Mouse (Mus musculus) heart, postnatal 0 days (tissue): Measurements from ENCODE around the gene Prune2. TPM values are rescaled to one million over a fixed set of nuclear protein-coding genes. Genes with fewer than 3 reads are reported as not detected.
A peak's percentile ranks its signal among the peaks of the same experiment; 100 is the strongest.

Experiments used
- ATAC-seq: fragments of 200-750 bp; cut with Nextera tagmentation; 2 replicates; pipeline ENCODE4 v1.8.0; 2017; ENCODE audit warnings: low read depth, moderate number of reproducible peaks, moderate library complexity; ENCODE audit not compliant: insufficient read depth
- DNase-seq: peaks from one replicate; pipeline ENCODE4 v3.0.0-alpha.2; 2016; ENCODE audit warnings: low spot score
- H3K27ac ChIP-seq: fragments of 300-500 bp; sonication (generic); 2 replicates; pipeline ENCODE4 v1.5.1; 2014; ENCODE audit warnings: low read depth, mild to moderate bottlenecking
- H3K27me3 ChIP-seq: fragments of 300-500 bp; sonication (generic); 2 replicates; pipeline ENCODE4 v1.6.1; 2014; ENCODE audit warnings: low read length, mixed read lengths; ENCODE audit not compliant: control insufficient read depth, insufficient read depth
- H3K36me3 ChIP-seq: fragments of 300-500 bp; sonication (generic); replicated peaks from 2 replicates; pipeline ENCODE4 v1.6.1; 2014; ENCODE audit warnings: low read length, mixed read lengths; ENCODE audit not compliant: control insufficient read depth, insufficient read depth
- H3K4me1 ChIP-seq: fragments of 300-500 bp; sonication (generic); 2 replicates; pipeline ENCODE4 v1.6.1; 2014; ENCODE audit warnings: antibody characterized with exemption; ENCODE audit not compliant: control insufficient read depth, insufficient read depth
- H3K4me2 ChIP-seq: fragments of 300-500 bp; sonication (generic); 2 replicates; pipeline ENCODE4 v1.6.1; 2014; ENCODE audit warnings: low read depth, mild to moderate bottlenecking, low read length, moderate library complexity
- H3K4me3 ChIP-seq: fragments of 300-500 bp; sonication (generic); 2 replicates; pipeline ENCODE4 v1.5.1; 2014; ENCODE audit warnings: low read depth, low read length
- H3K9ac ChIP-seq: fragments of 300-500 bp; sonication (generic); replicated peaks from 2 replicates; pipeline ENCODE4 v1.6.1; 2014; ENCODE audit warnings: low read depth, low read length, mixed read lengths
- H3K9me3 ChIP-seq: fragments of 300-500 bp; sonication (generic); replicated peaks from 2 replicates; pipeline ENCODE4 v1.6.1; 2016; ENCODE audit warnings: low read length; ENCODE audit not compliant: control insufficient read depth
- CTCF ChIP-seq: IDR thresholded peaks from 2 replicates; pipeline ENCODE4 v1.5.1; 2016; ENCODE audit warnings: antibody characterized with exemption, control low read depth, low read depth
- EP300 ChIP-seq: IDR thresholded peaks from 2 replicates; pipeline ENCODE4 v1.6.1; 2016; ENCODE audit warnings: antibody characterized with exemption, low read depth
- WGBS: fragments of 180-500 bp; shearing (Covaris S2); extraction: QIAGEN DNeasy Blood & Tissue Kit; methylation state at CpG from one replicate; pipeline ENCODE4 v1.1.7; 2014; 5-methylcytosine and 5-hydroxymethylcytosine counted together
- polyA plus RNA-seq: library from polyadenylated mRNA; unstranded; fragments of >200 nt; fragmentation: Nextera tagmentation; extraction: Ambion mirVana; gene quantifications from 2 replicates; pipeline ENCODE4 v1.2.1, GENCODE M21; 2015
- total RNA-seq: library from RNA; depleted of rRNA; stranded (reverse); fragments of >200 nt; gene quantifications from 2 replicates; pipeline ENCODE4 v1.2.3, GENCODE M21; 2014; ENCODE audit warnings: low replicate concordance

Prune2 gene
- total and polyA plus RNA-seq, 2 experiments from 2014 or later = 4.6 to 10.5 TPM

- no peaks in the 10 kb centered on the region for H3K9me3 ChIP-seq
- no peak for TF ChIP-seq CTCF
- no peak for TF ChIP-seq EP300
- H3K36me3 ChIP-seq = no peaks in the 10 kb centered on the region
- H3K9ac ChIP-seq = no peak overlapping the region
- H3K4me1 ChIP-seq = no peaks in the 10 kb centered on the region
- H3K27ac ChIP-seq = no peak overlapping the region
- no peak overlapping the region for H3K4me3 ChIP-seq
- WGBS = 85% methylated on average over 3 of the region's 3 CpGs
- ATAC-seq (no peak), DNase-seq (no peak)
- H3K27me3 ChIP-seq = no peaks in the 10 kb centered on the region
- no peak overlapping the region for H3K4me2 ChIP-seq
Measured at GRCm38 (mm10) chr19:17130544-17130943, 174.6 kb downstream of the Prune2 start.

- Histone ChIP-seq H3K4me3 (peak overlapping the region; percentile 53), H3K9me3 (no peaks in the 10 kb centered on the region)
- ATAC-seq = peak; percentile 86
Measured at GRCm38 (mm10) chr19:17136677-17137460, 181.0 kb downstream of the Prune2 start.

GRCm38 (mm10) chr19:17137656-17138055, 181.7 kb downstream of the Prune2 start:
- H3K36me3 ChIP-seq = no peaks in the 10 kb centered on the region
- no peaks in the 10 kb centered on the region for H3K4me1 ChIP-seq
- 36% methylated on average over 1 of the region's 2 CpGs for WGBS
- no peak overlapping the region for H3K4me3 ChIP-seq
- no peak overlapping the region for H3K4me2 ChIP-seq
- H3K9me3 ChIP-seq = no peaks in the 10 kb centered on the region
- DNase-seq (no peak), ATAC-seq (no peak)
- H3K9ac ChIP-seq = no peak overlapping the region
- H3K27me3 ChIP-seq = no peaks in the 10 kb centered on the region
- no peak for TF ChIP-seq EP300
- no peak for TF ChIP-seq CTCF
- H3K27ac ChIP-seq = no peak overlapping the region

More at GRCm38 (mm10) chr19:17136677-17137460, 181.0 kb downstream of the Prune2 start:
- no peaks in the 10 kb centered on the region for H3K27me3 ChIP-seq
- TF ChIP-seq CTCF (no peak), EP300 (no peak)
- H3K27ac ChIP-seq = no peak overlapping the region
- 14% methylated on average over 21 of the region's 21 CpGs for WGBS
- no peaks in the 10 kb centered on the region for H3K4me1 ChIP-seq
- H3K36me3 ChIP-seq = no peaks in the 10 kb centered on the region
- H3K4me2 ChIP-seq = peak overlapping the region; percentile 80
- DNase-seq = peak; percentile 76
- H3K9ac ChIP-seq = 0 out of 2 replicates have a peak overlapping the region, but pooled peaks have one; percentile 41

- H3K36me3 ChIP-seq = no peaks in the 10 kb centered on the region
- 42% methylated on average over 10 of the region's 10 CpGs for WGBS
- no peak overlapping the region for H3K4me3 ChIP-seq
- no peak for TF ChIP-seq CTCF
- no peak for TF ChIP-seq EP300
- no peaks in the 10 kb centered on the region for H3K4me1 ChIP-seq
- no peaks in the 10 kb centered on the region for H3K9me3 ChIP-seq
- H3K27me3 ChIP-seq = no peaks in the 10 kb centered on the region
- DNase-seq (no peak), ATAC-seq (no peak)
- no peak overlapping the region for H3K27ac ChIP-seq
- no peak overlapping the region for H3K9ac ChIP-seq
- no peak overlapping the region for H3K4me2 ChIP-seq
Measured at GRCm38 (mm10) chr19:17138144-17138915, 182.4 kb downstream of the Prune2 start.

- Histone ChIP-seq H3K9me3 (no peaks in the 10 kb centered on the region), H3K27me3 (no peaks in the 10 kb centered on the region), H3K27ac (no peak overlapping the region), H3K36me3 (no peaks in the 10 kb centered on the region), H3K4me3 (no peak overlapping the region), H3K4me2 (no peak overlapping the region), H3K4me1 (no peaks in the 10 kb centered on the region), H3K9ac (no peak overlapping the region)
- ATAC-seq (no peak), DNase-seq (no peak)
- TF ChIP-seq EP300 = no peak
- TF ChIP-seq CTCF = no peak
- 69% methylated on average over 12 of the region's 12 CpGs for WGBS
Measured at GRCm38 (mm10) chr19:17140016-17140914, 184.3 kb downstream of the Prune2 start.
